Mouse (Mus musculus) hindbrain, embryonic 12.5 days (tissue): ENCODE data around the gene Clip2. TPM values are rescaled to one million over a fixed set of nuclear protein-coding genes. Genes with fewer than 3 reads are reported as not detected.
"Not testable (repeated sequence)": the region's sequence is repeated elsewhere in the genome, so short reads cannot be mapped to it uniquely, and the experiment has no call there.

Source experiments
- ATAC-seq: fragments of 200-750 bp; cut with Nextera tagmentation; 2 replicates; pipeline ENCODE4 v1.8.0; 2017; ENCODE audit warnings: moderate TSS enrichment; ENCODE audit not compliant: low FRiP score
- H3K27ac ChIP-seq: fragments of 300-500 bp; sonication (generic); 2 replicates; pipeline ENCODE4 v1.5.1; 2016; ENCODE audit warnings: mild to moderate bottlenecking
- H3K27me3 ChIP-seq: fragments of 300-500 bp; sonication (generic); 2 replicates; pipeline ENCODE4 v1.6.1; 2016; ENCODE audit warnings: mild to moderate bottlenecking
- H3K36me3 ChIP-seq: fragments of 300-500 bp; sonication (generic); 2 replicates; pipeline ENCODE4 v1.6.1; 2016; ENCODE audit warnings: mild to moderate bottlenecking
- H3K4me1 ChIP-seq: fragments of 300-500 bp; sonication (generic); 2 replicates; pipeline ENCODE4 v1.6.1; 2016
- H3K4me2 ChIP-seq: fragments of 300-500 bp; sonication (generic); replicated peaks from 2 replicates; pipeline ENCODE4 v1.6.1; 2016; ENCODE audit warnings: mild to moderate bottlenecking
- H3K4me3 ChIP-seq: fragments of 300-500 bp; sonication (generic); 2 replicates; pipeline ENCODE4 v1.5.1; 2016; ENCODE audit warnings: mild to moderate bottlenecking
- H3K9ac ChIP-seq: fragments of 300-500 bp; sonication (generic); 2 replicates; pipeline ENCODE4 v1.6.1; 2016; ENCODE audit warnings: mild to moderate bottlenecking, moderate library complexity
- H3K9me3 ChIP-seq: fragments of 300-500 bp; sonication (generic); replicated peaks from 2 replicates; pipeline ENCODE4 v1.6.1; 2016; ENCODE audit warnings: mild to moderate bottlenecking
- whole genome bisulfite sequencing: fragments of 180-500 bp; shearing (Covaris S2); methylation state at CpG from one replicate; pipeline ENCODE4 v1.1.7; 2016; 5-methylcytosine and 5-hydroxymethylcytosine counted together
- polyA plus RNA-seq: library from polyadenylated mRNA; unstranded; fragments of >200 nt; fragmentation: Nextera tagmentation; extraction: Ambion mirVana; gene quantifications from 2 replicates; pipeline ENCODE4 v1.2.1, GENCODE M21; 2016

Gene Clip2
- polyA plus RNA-seq, 1 experiment from 2014 or later: 12.6 TPM

DNA sequence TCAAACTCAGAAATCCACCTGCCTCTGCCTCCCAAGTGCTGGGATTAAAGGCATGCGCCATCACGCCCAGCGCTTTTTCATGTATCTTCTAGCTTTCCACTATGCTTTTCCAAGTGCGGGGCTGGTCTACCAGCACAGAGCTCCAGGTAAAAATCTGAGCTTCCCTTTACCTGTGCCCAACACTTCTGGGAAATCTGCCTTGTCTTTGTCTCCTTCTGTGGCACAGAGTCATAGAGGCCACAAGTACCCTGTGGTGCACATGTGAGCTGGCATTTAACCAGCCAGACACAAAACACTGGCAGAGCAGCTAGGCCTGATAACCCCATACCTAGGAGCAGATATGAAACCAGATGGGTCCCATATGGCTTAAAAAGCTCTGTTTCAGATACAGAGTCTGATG, 59.3 kb downstream of the Clip2 start:
- Histone ChIP-seq H3K27ac (no peak overlapping the region), H3K4me3 (no peak overlapping the region), H3K36me3 (peaks cover 82% of the 10 kb centered on the region), H3K4me1 (0 out of 2 replicates have a peak, but pooled peaks cover 3% of the 10 kb centered on the region), H3K9ac (no peak overlapping the region), H3K9me3 (no peaks in the 10 kb centered on the region), H3K4me2 (no peak overlapping the region), H3K27me3 (no peaks in the 10 kb centered on the region)
- ATAC-seq: no peak
- 98% methylated on average over 4 of the region's 4 CpGs for WGBS

GRCm38 (mm10) chr5:134491712-134492417, 60.4 kb downstream of the Clip2 start:
- H3K4me2 ChIP-seq: no peak overlapping the region
- peak; percentile 29; the same call in 1 of the 2 replicates for ATAC-seq
- no peak overlapping the region for H3K4me3 ChIP-seq
- 0 out of 2 replicates have a peak, but pooled peaks cover 3% of the 10 kb centered on the region for H3K4me1 ChIP-seq
- 0 out of 2 replicates have a peak overlapping the region, but pooled peaks have one; percentile 13 for H3K27ac ChIP-seq
- H3K9me3 ChIP-seq: no peaks in the 10 kb centered on the region
- no peaks in the 10 kb centered on the region for H3K27me3 ChIP-seq
- no peak overlapping the region for H3K9ac ChIP-seq
- H3K36me3 ChIP-seq: peaks cover 71% of the 10 kb centered on the region
- WGBS: 27% methylated on average over 18 of the region's 18 CpGs

DNA sequence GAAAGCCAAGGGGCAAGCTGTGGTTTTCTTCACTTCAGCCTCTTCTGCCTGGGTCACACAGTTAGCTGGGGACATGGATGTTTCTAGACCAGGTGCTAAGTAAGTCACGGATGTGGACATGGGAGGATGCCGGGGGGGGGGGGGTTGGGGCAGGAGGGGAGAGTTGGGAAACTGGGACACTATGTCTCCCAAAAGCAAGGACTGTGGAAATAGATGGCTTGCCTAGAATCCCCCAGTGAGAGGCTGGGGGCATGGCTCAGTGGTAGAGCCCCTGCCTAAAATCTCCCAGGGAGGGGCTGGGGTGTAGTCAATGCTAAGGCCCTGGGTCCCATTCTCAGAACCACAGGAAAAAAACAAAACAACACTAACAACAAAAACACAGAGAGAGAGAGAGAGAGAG, 61.0 kb downstream of the Clip2 start:
- Histone ChIP-seq H3K9ac (no peak overlapping the region), H3K4me1 (0 out of 2 replicates have a peak, but pooled peaks cover 3% of the 10 kb centered on the region), H3K4me3 (no peak overlapping the region), H3K27me3 (no peaks in the 10 kb centered on the region), H3K36me3 (peaks cover 64% of the 10 kb centered on the region), H3K9me3 (no peaks in the 10 kb centered on the region), H3K27ac (no peak overlapping the region), H3K4me2 (no peak overlapping the region)
- 89% methylated on average over 2 of the region's 2 CpGs for WGBS
- no peak for ATAC-seq

DNA sequence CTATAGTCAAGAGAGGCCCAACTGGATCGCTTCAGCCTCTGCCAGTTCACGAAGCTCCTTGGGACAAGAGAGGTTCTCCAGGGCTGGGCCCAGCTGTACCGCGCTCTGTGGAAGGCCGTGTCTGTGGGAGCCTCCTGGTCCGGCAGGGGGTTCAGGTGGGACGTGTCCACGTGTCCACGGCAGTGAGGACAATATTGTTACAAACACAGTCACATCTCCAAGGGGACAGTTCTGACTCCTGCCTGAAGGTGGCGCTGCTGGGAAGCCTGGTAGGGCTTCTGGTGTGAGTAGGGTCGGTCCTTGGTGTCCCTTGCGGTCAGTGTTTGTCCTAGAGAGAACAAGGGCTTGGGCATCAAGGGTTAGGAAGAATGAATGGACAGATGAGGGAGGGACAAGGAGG, 61.8 kb downstream of the Clip2 start:
- Histone ChIP-seq H3K27me3 (no peaks in the 10 kb centered on the region), H3K36me3 (peaks cover 57% of the 10 kb centered on the region), H3K9me3 (no peaks in the 10 kb centered on the region), H3K27ac (no peak overlapping the region), H3K4me1 (peaks cover 3% of the 10 kb centered on the region; the same call in 1 of the 2 replicates), H3K4me2 (no peak overlapping the region), H3K9ac (no peak overlapping the region), H3K4me3 (no peak overlapping the region)
- ATAC-seq: no peak
- 89% methylated on average over 12 of the region's 12 CpGs for WGBS

DNA sequence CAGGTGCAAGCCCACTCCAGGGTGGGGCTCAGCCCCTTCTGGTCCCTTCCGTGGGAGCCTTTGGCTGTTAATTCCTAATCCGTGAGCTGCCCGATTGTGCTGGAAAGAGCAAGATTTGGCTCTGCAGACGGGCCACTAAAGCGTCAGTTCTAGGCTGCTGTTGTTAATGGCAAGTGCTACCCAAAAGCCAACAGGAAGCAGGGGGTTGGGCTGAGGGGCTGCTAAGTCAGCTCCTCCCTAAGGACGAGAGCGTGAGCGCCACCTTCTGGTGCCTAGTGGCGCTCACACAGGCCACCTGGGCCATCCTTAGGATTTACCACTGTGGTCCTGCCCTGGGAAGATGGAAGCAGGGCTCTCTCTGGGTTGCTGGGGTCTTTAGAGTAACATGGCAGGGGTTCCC, 62.7 kb downstream of the Clip2 start:
- no peaks in the 10 kb centered on the region for H3K27me3 ChIP-seq
- H3K4me3 ChIP-seq: no peak overlapping the region
- H3K4me2 ChIP-seq: no peak overlapping the region
- no peaks in the 10 kb centered on the region for H3K9me3 ChIP-seq
- no peak for ATAC-seq
- H3K4me1 ChIP-seq: peaks cover 3% of the 10 kb centered on the region; the same call in 1 of the 2 replicates
- H3K27ac ChIP-seq: no peak overlapping the region; the same call in 1 of the 2 replicates
- H3K36me3 ChIP-seq: peaks cover 51% of the 10 kb centered on the region
- WGBS: 30% methylated on average over 9 of the region's 9 CpGs
- no peak overlapping the region for H3K9ac ChIP-seq

GRCm38 (mm10) chr5:134488596-134488995, 63.6 kb downstream of the Clip2 start:
- H3K36me3 ChIP-seq: peaks cover 45% of the 10 kb centered on the region
- no peaks in the 10 kb centered on the region for H3K9me3 ChIP-seq
- H3K4me1 ChIP-seq: peaks cover 3% of the 10 kb centered on the region; the same call in 1 of the 2 replicates
- no peaks in the 10 kb centered on the region for H3K27me3 ChIP-seq
- no peak overlapping the region for H3K4me3 ChIP-seq
- no peak overlapping the region for H3K9ac ChIP-seq
- no peak for ATAC-seq
- no peak overlapping the region for H3K4me2 ChIP-seq
- no peak overlapping the region for H3K27ac ChIP-seq
- WGBS: 96% methylated on average over 4 of the region's 4 CpGs

DNA sequence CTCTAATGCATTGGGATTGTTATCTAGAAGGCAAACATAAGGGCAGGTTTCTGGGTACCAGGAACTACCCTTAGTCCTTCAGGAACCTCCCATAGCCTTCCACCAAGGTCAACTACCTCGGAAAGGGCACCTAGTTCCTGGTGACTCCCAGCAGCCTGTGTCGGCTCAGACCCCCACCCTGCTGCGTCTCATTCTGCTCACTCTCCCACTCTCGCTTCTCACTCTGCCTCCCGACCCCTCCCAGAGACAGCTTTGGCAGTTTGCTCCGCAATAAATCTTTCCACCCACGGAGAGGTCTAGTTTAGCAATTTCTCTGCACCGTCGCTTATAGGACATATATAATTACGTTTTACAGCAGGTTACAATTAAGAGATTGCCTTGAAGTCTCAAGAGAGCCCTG, 64.2 kb downstream of the Clip2 start:
- no peak overlapping the region for H3K27ac ChIP-seq
- WGBS: 71% methylated on average over 10 of the region's 10 CpGs
- peaks cover 3% of the 10 kb centered on the region; the same call in 1 of the 2 replicates for H3K4me1 ChIP-seq
- H3K36me3 ChIP-seq: peaks cover 40% of the 10 kb centered on the region
- H3K27me3 ChIP-seq: no peaks in the 10 kb centered on the region
- H3K4me3 ChIP-seq: no peak overlapping the region
- ATAC-seq: no peak
- no peaks in the 10 kb centered on the region for H3K9me3 ChIP-seq
- H3K9ac ChIP-seq: no peak overlapping the region
- H3K4me2 ChIP-seq: no peak overlapping the region

DNA sequence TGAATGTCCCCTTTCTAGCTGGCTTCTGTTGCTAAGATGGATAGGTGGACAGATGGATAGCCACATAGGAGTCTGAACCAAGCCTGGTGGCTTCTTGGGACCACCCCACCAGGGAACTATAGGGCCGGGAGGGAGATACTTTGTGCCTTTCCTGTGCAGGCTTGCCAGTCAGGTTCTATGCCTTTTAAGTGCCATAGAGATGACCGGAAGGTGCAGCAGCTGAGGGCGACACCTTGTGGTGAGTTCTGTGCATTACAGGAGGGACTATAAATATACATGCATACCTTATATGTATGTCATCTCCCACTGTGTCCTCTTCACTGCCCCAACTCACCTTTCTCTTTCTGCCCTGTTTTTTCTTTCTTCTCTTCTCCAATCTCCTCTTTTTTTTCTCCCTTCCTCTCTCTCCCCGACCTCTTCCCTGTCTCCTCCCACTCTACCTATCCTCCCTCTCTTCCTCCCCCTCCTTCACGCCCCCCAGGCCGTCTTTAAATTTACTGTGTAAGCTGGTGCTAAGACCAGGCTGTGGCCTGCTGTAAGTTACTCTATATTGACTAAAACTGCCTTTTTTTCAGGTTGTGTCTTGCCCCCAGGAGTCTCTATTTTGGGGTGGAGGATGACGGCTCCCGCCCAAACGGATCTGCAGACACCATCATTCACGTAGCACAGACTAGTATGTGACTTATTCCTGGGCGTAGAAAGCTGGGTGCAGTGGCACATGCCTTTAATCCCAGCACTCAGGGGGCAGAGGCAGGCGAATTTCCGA, 66.2 kb downstream of the Clip2 start:
- Histone ChIP-seq H3K4me3 (no peak overlapping the region), H3K36me3 (peaks cover 26% of the 10 kb centered on the region), H3K9me3 (no peaks in the 10 kb centered on the region), H3K4me1 (peaks cover 3% of the 10 kb centered on the region; the same call in 1 of the 2 replicates), H3K27me3 (no peaks in the 10 kb centered on the region), H3K27ac (no peak overlapping the region), H3K9ac (no peak overlapping the region), H3K4me2 (no peak overlapping the region)
- 0 out of 2 replicates have a peak, but pooled peaks have one; percentile 47 for ATAC-seq
- WGBS: 62% methylated on average over 13 of the region's 13 CpGs

GRCm38 (mm10) chr5:134485183-134485730, 67.0 kb downstream of the Clip2 start:
- WGBS: 78% methylated on average over 7 of the region's 7 CpGs
- H3K4me1 ChIP-seq: peaks cover 3% of the 10 kb centered on the region; the same call in 1 of the 2 replicates
- H3K4me3 ChIP-seq: no peak overlapping the region
- H3K36me3 ChIP-seq: peaks cover 18% of the 10 kb centered on the region
- no peaks in the 10 kb centered on the region for H3K9me3 ChIP-seq
- H3K9ac ChIP-seq: no peak overlapping the region
- H3K27ac ChIP-seq: no peak overlapping the region
- ATAC-seq: no peak
- no peaks in the 10 kb centered on the region for H3K27me3 ChIP-seq
- no peak overlapping the region for H3K4me2 ChIP-seq

GRCm38 (mm10) chr5:134483291-134483690, 68.9 kb downstream of the Clip2 start:
- no peak overlapping the region for H3K27ac ChIP-seq
- H3K9me3 ChIP-seq: no peaks in the 10 kb centered on the region
- H3K4me2 ChIP-seq: no peak overlapping the region
- WGBS: 68% methylated on average over 1 of the region's 1 CpGs
- H3K4me1 ChIP-seq: no peaks in the 10 kb centered on the region; the same call in 1 of the 2 replicates
- no peak overlapping the region for H3K9ac ChIP-seq
- ATAC-seq: no peak
- no peaks in the 10 kb centered on the region for H3K36me3 ChIP-seq
- H3K27me3 ChIP-seq: no peaks in the 10 kb centered on the region
- no peak overlapping the region for H3K4me3 ChIP-seq

DNA sequence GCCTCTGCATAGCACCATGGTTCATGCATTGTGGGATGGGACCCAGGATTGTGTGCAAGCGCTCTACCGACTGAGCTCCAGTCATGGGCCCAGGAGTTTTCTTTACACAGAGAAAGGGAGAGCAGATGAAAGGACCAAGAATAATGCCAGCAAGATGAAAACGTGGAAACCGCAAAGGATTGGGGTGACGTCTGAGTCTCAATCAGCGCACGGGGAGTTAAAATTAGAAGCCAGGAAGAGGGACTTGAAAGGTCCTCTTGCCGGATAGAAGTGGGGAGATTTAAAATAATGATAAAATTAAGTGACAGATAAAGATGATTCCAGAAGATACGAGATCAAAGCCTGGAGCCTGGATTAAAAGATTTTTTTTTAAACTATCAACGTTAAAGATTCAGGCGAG, 69.9 kb downstream of the Clip2 start:
- H3K27ac ChIP-seq: no peak overlapping the region
- ATAC-seq: no peak
- no peak overlapping the region for H3K4me2 ChIP-seq
- WGBS: 71% methylated on average over 11 of the region's 11 CpGs
- no peak overlapping the region for H3K4me3 ChIP-seq
- H3K9me3 ChIP-seq: no peaks in the 10 kb centered on the region
- H3K4me1 ChIP-seq: no peaks in the 10 kb centered on the region; the same call in 1 of the 2 replicates
- no peaks in the 10 kb centered on the region for H3K36me3 ChIP-seq
- no peak overlapping the region for H3K9ac ChIP-seq
- no peaks in the 10 kb centered on the region for H3K27me3 ChIP-seq

- not testable (repeated sequence) for H3K27ac ChIP-seq, H3K4me2 ChIP-seq, H3K9me3 ChIP-seq, H3K9ac ChIP-seq, ATAC-seq, H3K4me3 ChIP-seq, H3K4me1 ChIP-seq, H3K27me3 ChIP-seq, H3K36me3 ChIP-seq
Observed at GRCm38 (mm10) chr5:134478886-134479285, 73.3 kb downstream of the Clip2 start.
